Mouse (Mus musculus): ENCODE data around the gene Gm14459. TPM values are rescaled to one million over a fixed set of nuclear protein-coding genes. Genes with fewer than 3 reads are reported as not detected.
"Not testable (repeated sequence)": the region's sequence is repeated elsewhere in the genome, so short reads cannot be mapped to it uniquely, and the experiment has no call there.

Gene Gm14459
- polyA plus RNA-seq (2016; fragmentation: Nextera tagmentation; extraction: Ambion mirVana), result not detected in 2 replicates

- Histone ChIP-seq H3K4me1 (no peaks in the 10 kb centered on the region), H3K36me3 (no peaks in the 10 kb centered on the region), H3K9ac (no peak within 1 kb of the TSS), H3K27me3 (no peaks in the 10 kb centered on the region), H3K4me3 (no peak within 1 kb of the TSS), H3K27ac (no peak within 1 kb of the TSS), H3K4me2 (replicated peaks) (no peak within 1 kb of the TSS), H3K9me3 (no peaks in the 10 kb centered on the region)
- ATAC-seq (ENCODE audit: insufficient number of reproducible peaks, insufficient read depth, low FRiP score, low TSS enrichment), result no peak
- 77% methylated on average over 2 of the region's 2 CpGs for WGBS
Measured at GRCm38 (mm10) chrX:8524854-8525253, at the start of gene Gm14459. Gene Gm14459 (minus strand): TSS chrX:8524954.

- H3K27me3 ChIP-seq; H3K4me2 ChIP-seq (replicated peaks); H3K36me3 ChIP-seq; ATAC-seq (ENCODE audit: insufficient number of reproducible peaks, insufficient read depth, low FRiP score, low TSS enrichment); H3K27ac ChIP-seq; H3K4me3 ChIP-seq; H3K9me3 ChIP-seq; H3K4me1 ChIP-seq; H3K9ac ChIP-seq: not testable (repeated sequence)
- WGBS, result 73% methylated on average over 4 of the region's 4 CpGs
Measured at GRCm38 (mm10) chrX:8548155-8548554, 23.4 kb upstream of the Gm14459 start, which contains the start of gene Ssxb6. Gene Ssxb6 (minus strand): TSS chrX:8548255.

Other genes starting within 250 kb of the Gm14459 start
- not detected in 2 replicates for gene Ssxb10, start 197.5 kb downstream of the Gm14459 start, polyA plus RNA-seq (2016; fragmentation: Nextera tagmentation; extraction: Ambion mirVana)
- gene Ssxb9, start 158.0 kb downstream of the Gm14459 start, polyA plus RNA-seq (2016; fragmentation: Nextera tagmentation; extraction: Ambion mirVana), result not detected in 2 replicates
- gene Ssxb1, start 111.6 kb downstream of the Gm14459 start, polyA plus RNA-seq (2016; fragmentation: Nextera tagmentation; extraction: Ambion mirVana), result not detected in 2 replicates
- gene Ssxb2, start 63.2 kb downstream of the Gm14459 start, polyA plus RNA-seq (2016; fragmentation: Nextera tagmentation; extraction: Ambion mirVana), result not detected in 2 replicates
- gene Ssxb6, start 23.3 kb upstream of the Gm14459 start, polyA plus RNA-seq (2016; fragmentation: Nextera tagmentation; extraction: Ambion mirVana), result not detected in 2 replicates
- gene Ssxb3, start 66.9 kb upstream of the Gm14459 start, polyA plus RNA-seq (2016; fragmentation: Nextera tagmentation; extraction: Ambion mirVana), result not detected in 2 replicates
- not detected in 2 replicates for gene Ssxb8, start 165.9 kb upstream of the Gm14459 start, polyA plus RNA-seq (2016; fragmentation: Nextera tagmentation; extraction: Ambion mirVana)
- gene Ssx9, start 223.5 kb upstream of the Gm14459 start, polyA plus RNA-seq (2016; fragmentation: Nextera tagmentation; extraction: Ambion mirVana), result not detected in 2 replicates